Mouse (Mus musculus): Measurements from ENCODE around the gene Serping1. TPM values are rescaled to one million over a fixed set of nuclear protein-coding genes. Genes with fewer than 3 reads are reported as not detected.

Serping1 gene
- polyA plus RNA-seq, 1 experiment from 2014 or later = 34.0 TPM

- Histone ChIP-seq H3K4me1 (replicated peaks) (peaks cover 81% of the 10 kb centered on the region), H3K9ac (peak within 1 kb of the TSS; percentile 83), H3K4me2 (peak within 1 kb of the TSS; percentile 83), H3K36me3 (peaks cover 38% of the 10 kb centered on the region), H3K27ac (peak within 1 kb of the TSS; percentile 89), H3K4me3 (replicated peaks) (peak within 1 kb of the TSS; percentile 79), H3K9me3 (replicated peaks) (no peaks in the 10 kb centered on the region), H3K27me3 (no peaks in the 10 kb centered on the region)
- DNase-seq (peak; percentile 96), ATAC-seq (ENCODE audit: low read depth) (peak; percentile 93)
- WGBS (ENCODE audit: insufficient replicate concordance) = under 1% methylated on average over 39 of the region's 39 CpGs
Measured at GRCm38 (mm10) chr2:84727172-84727858, 47.9 kb downstream of the Serping1 start, which contains the start of gene Clp1. TSS of gene Clp1 (minus strand) at chr2:84727350.

GRCm38 (mm10) chr2:84726716-84727115 is 48.5 kb downstream of the Serping1 start:
- ATAC-seq (ENCODE audit: low read depth) (peak; percentile 30; the same call in 1 of the 2 replicates), DNase-seq (no peak)
- Histone ChIP-seq H3K27ac (peak overlapping the region; percentile 80), H3K4me1 (replicated peaks) (peaks cover 81% of the 10 kb centered on the region), H3K9me3 (replicated peaks) (no peaks in the 10 kb centered on the region), H3K36me3 (peaks cover 44% of the 10 kb centered on the region), H3K27me3 (no peaks in the 10 kb centered on the region), H3K9ac (peak overlapping the region; percentile 83), H3K4me2 (peak overlapping the region; percentile 83), H3K4me3 (replicated peaks) (peak overlapping the region; percentile 79)
- 1% methylated on average over 9 of the region's 9 CpGs for WGBS (ENCODE audit: insufficient replicate concordance)

DNA sequence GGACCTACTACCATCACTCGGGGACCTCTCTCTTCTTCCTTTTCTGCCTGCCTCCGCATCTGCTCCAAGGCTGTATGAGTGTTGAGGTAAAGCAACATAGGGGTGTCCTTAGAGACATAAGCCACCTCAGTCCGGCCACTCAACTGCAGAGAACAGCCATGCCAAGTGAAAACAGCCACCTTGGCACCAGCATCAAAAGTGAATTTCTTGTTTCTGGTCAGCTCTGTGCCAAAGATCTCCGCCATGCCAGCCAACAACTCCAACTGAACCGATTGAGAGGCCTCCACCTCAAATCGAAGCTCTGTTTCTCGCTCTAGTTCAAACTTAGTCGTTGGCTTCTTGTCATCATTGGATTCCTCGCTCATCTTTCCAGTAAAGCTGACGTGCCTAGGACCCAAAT is 49.5 kb downstream of the Serping1 start:
- no peak for ATAC-seq (ENCODE audit: low read depth)
- DNase-seq = no peak
- Histone ChIP-seq H3K27me3 (no peaks in the 10 kb centered on the region), H3K27ac (peak overlapping the region; percentile 80), H3K4me2 (peak overlapping the region; percentile 83), H3K4me1 (replicated peaks) (peaks cover 81% of the 10 kb centered on the region), H3K9ac (peak overlapping the region; percentile 83), H3K9me3 (replicated peaks) (no peaks in the 10 kb centered on the region), H3K4me3 (replicated peaks) (peak overlapping the region; percentile 79), H3K36me3 (peaks cover 53% of the 10 kb centered on the region)
- 86% methylated on average over 10 of the region's 10 CpGs for WGBS (ENCODE audit: insufficient replicate concordance)

GRCm38 (mm10) chr2:84723856-84724255 is 51.4 kb downstream of the Serping1 start:
- peaks cover 66% of the 10 kb centered on the region for H3K4me1 ChIP-seq (replicated peaks)
- H3K9ac ChIP-seq = no peak overlapping the region; the same call in 1 of the 2 replicates
- WGBS (ENCODE audit: insufficient replicate concordance) = 92% methylated on average over 14 of the region's 14 CpGs
- peak overlapping the region; percentile 83 for H3K4me2 ChIP-seq
- DNase-seq (no peak), ATAC-seq (ENCODE audit: low read depth) (no peak)
- H3K9me3 ChIP-seq (replicated peaks) = no peaks in the 10 kb centered on the region
- H3K4me3 ChIP-seq (replicated peaks) = peak overlapping the region; percentile 79
- no peaks in the 10 kb centered on the region for H3K27me3 ChIP-seq
- H3K27ac ChIP-seq = no peak overlapping the region
- peaks cover 59% of the 10 kb centered on the region for H3K36me3 ChIP-seq

DNA sequence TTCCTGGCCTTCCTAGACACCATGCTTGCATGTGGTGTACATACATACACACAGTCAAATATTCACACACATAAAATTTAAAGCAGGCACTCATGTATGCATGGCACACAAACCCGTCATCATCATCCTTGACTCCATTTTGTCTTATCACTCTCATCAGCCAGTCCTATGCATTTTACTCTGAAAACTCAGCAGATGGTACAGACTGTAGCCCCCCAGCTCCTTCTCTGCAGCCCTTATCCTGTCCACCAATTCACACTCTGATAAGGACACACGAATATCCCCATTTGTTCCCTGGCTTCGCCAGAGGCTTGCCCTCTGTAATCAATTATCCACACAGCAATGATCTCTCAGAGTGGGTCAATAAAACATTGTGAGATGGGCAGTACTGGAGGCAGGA is 54.1 kb downstream of the Serping1 start:
- peak overlapping the region; percentile 24 for H3K4me2 ChIP-seq
- DNase-seq = no peak

DNA sequence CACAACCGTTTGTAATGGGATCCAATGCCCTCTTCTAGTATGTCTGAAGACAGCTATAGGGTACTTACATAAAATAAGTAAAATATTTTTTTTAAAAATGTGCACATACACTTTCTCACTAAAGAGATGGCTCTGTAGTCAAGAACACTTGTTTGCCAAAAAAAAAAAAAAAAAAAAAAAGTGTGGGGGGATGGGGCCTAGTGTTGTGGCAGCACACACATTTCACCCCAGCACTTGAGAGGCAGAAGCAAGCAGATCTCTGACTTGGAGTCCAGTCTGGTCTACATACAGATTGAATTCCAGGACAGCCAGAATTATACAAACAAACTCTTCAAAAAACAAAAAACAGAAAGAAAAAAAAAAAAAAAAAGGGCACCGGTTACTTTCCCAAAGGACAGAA is 54.5 kb downstream of the Serping1 start:
- ATAC-seq (ENCODE audit: low read depth) = no peak
- Histone ChIP-seq H3K4me3 (replicated peaks) (no peak overlapping the region), H3K27me3 (no peaks in the 10 kb centered on the region), H3K36me3 (peaks cover 54% of the 10 kb centered on the region), H3K4me2 (no peak overlapping the region), H3K9me3 (replicated peaks) (no peaks in the 10 kb centered on the region), H3K9ac (no peak overlapping the region), H3K4me1 (replicated peaks) (peaks cover 60% of the 10 kb centered on the region), H3K27ac (peak overlapping the region; percentile 64; the same call in 1 of the 2 replicates)
- 93% methylated on average over 2 of the region's 2 CpGs for WGBS (ENCODE audit: insufficient replicate concordance)
- DNase-seq = no peak

More for the DNA sequence above, 54.1 kb downstream of the Serping1 start:
- Histone ChIP-seq H3K27ac (peak overlapping the region; percentile 64), H3K4me3 (replicated peaks) (0 out of 2 replicates have a peak overlapping the region, but pooled peaks have one; percentile 2), H3K9me3 (replicated peaks) (no peaks in the 10 kb centered on the region), H3K36me3 (peaks cover 58% of the 10 kb centered on the region), H3K27me3 (no peaks in the 10 kb centered on the region), H3K4me1 (replicated peaks) (peaks cover 64% of the 10 kb centered on the region), H3K9ac (0 out of 2 replicates have a peak overlapping the region, but pooled peaks have one; percentile 19)
- 31% methylated on average over 3 of the region's 3 CpGs for WGBS (ENCODE audit: insufficient replicate concordance)
- 0 out of 2 replicates have a peak, but pooled peaks have one; percentile 13 for ATAC-seq (ENCODE audit: low read depth)

DNA sequence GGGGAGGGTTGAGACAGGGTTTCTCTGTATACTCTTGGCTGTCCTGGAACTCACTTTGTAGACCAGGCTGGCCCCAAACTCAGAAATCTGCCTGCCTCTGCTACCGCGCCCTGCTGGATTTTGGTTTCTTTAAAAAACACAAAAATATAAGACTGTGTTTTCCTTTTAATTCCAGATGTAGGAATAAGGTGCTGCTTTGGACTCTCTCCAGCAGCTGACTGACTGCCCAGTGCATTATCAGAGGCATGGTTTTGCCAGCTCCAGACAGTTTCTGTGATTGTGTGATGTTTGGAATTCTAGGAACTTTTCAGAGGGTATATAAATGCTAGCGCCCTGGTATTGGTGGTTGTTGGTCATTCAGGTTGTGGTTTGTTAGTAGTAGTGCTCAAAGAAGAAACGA is 57.9 kb downstream of the Serping1 start:
- no peaks in the 10 kb centered on the region for H3K9me3 ChIP-seq (replicated peaks)
- DNase-seq (no peak), ATAC-seq (ENCODE audit: low read depth) (no peak)
- peak overlapping the region; percentile 98; the same call in 1 of the 2 replicates for H3K9ac ChIP-seq
- peaks cover 24% of the 10 kb centered on the region for H3K36me3 ChIP-seq
- peak overlapping the region; percentile 98 for H3K27ac ChIP-seq
- 0 out of 2 replicates have a peak overlapping the region, but pooled peaks have one; percentile 8 for H3K4me3 ChIP-seq (replicated peaks)
- H3K27me3 ChIP-seq = no peaks in the 10 kb centered on the region
- 90% methylated on average over 4 of the region's 4 CpGs for WGBS (ENCODE audit: insufficient replicate concordance)
- H3K4me2 ChIP-seq = peak overlapping the region; percentile 84
- peaks cover 51% of the 10 kb centered on the region for H3K4me1 ChIP-seq (replicated peaks)

DNA sequence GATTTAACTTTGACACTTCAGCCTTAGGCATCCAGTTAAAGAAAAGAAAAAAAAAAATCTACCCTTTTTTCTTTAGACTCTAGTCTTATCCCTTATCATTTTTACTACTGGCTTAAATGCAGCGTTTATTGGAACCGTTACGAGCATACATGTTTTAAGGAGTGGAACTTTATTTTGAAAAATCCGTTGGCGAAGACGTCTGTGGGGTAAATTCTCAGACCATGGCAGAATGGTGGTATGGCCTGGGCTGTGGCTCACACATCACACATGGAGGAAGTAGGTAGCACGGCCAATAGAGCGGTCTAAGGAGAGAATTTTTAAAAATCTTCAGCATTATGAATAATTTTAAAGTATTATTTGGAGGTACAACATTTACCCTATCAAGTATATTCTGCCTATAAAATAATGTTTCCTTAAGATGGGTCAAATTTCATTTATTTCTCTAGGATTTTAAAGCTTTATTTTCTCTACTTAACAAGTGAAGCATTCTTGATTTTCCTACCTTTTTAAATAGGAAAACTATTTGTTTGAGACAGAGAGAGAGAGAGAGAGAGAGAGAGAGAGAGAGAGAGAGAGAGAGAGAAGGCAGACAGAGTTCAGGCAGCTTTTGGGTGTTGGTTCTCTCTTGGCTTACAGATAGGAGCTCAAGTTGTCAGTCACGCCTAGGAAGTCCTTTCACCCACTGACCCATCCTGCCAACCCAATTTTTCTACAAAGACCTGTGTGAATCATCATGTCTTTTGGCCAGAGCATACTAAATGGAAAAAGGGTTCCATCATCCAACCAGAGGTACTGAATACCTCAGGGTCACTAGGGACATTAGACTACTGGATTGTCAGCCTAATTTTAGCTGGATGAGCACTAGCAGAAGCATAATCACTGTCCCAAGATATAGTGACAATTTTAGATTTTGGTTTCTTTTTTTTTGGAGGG is 58.6 kb downstream of the Serping1 start:
- 16% methylated on average over 9 of the region's 9 CpGs for WGBS (ENCODE audit: insufficient replicate concordance)
- peaks cover 49% of the 10 kb centered on the region for H3K4me1 ChIP-seq (replicated peaks)
- ATAC-seq (ENCODE audit: low read depth) (no peak), DNase-seq (no peak)
- no peaks in the 10 kb centered on the region for H3K9me3 ChIP-seq (replicated peaks)
- peak overlapping the region; percentile 98 for H3K27ac ChIP-seq
- H3K4me3 ChIP-seq (replicated peaks) = peak overlapping the region; percentile 82
- H3K27me3 ChIP-seq = no peaks in the 10 kb centered on the region
- H3K9ac ChIP-seq = peak overlapping the region; percentile 98
- H3K4me2 ChIP-seq = peak overlapping the region; percentile 84
- peaks cover 19% of the 10 kb centered on the region for H3K36me3 ChIP-seq

- H3K9me3 ChIP-seq (replicated peaks) = no peaks in the 10 kb centered on the region
- H3K27ac ChIP-seq = peak overlapping the region; percentile 98
- WGBS (ENCODE audit: insufficient replicate concordance) = under 1% methylated on average over 33 of the region's 33 CpGs
- peak overlapping the region; percentile 84 for H3K4me2 ChIP-seq
- peaks cover 40% of the 10 kb centered on the region for H3K4me1 ChIP-seq (replicated peaks)
- H3K27me3 ChIP-seq = no peaks in the 10 kb centered on the region
- peak overlapping the region; percentile 98 for H3K9ac ChIP-seq
- ATAC-seq (ENCODE audit: low read depth) (peak; percentile 86), DNase-seq (no peak)
- H3K4me3 ChIP-seq (replicated peaks) = peak overlapping the region; percentile 82
- H3K36me3 ChIP-seq = peaks cover 16% of the 10 kb centered on the region
Measured at GRCm38 (mm10) chr2:84715562-84716361, 59.5 kb downstream of the Serping1 start.
